Mouse (Mus musculus): ENCODE data around the gene Olfr401. TPM values are rescaled to one million over a fixed set of nuclear protein-coding genes. Genes with fewer than 3 reads are reported as not detected.

Olfr401 gene
- polyA plus RNA-seq, 1 experiment from 2014 or later, result not detected

Other genes with a start within 250 kb of the Olfr401 start
- not detected in 2 replicates for gene Olfr394, start 222.9 kb upstream of the Olfr401 start, polyA plus RNA-seq (2014; fragmentation: Nextera tagmentation; extraction: Ambion mirVana)
- gene Olfr395, start 204.4 kb upstream of the Olfr401 start, polyA plus RNA-seq (2014; fragmentation: Nextera tagmentation; extraction: Ambion mirVana), result not detected in 2 replicates
- not detected in 2 replicates for gene Olfr23, start 177.0 kb upstream of the Olfr401 start, polyA plus RNA-seq (2014; fragmentation: Nextera tagmentation; extraction: Ambion mirVana)
- not detected in 2 replicates for gene Olfr397, start 152.9 kb upstream of the Olfr401 start, polyA plus RNA-seq (2014; fragmentation: Nextera tagmentation; extraction: Ambion mirVana)
- not detected in 2 replicates for gene Olfr398, start 123.3 kb upstream of the Olfr401 start, polyA plus RNA-seq (2014; fragmentation: Nextera tagmentation; extraction: Ambion mirVana)
- gene Olfr139, start 57.2 kb upstream of the Olfr401 start, polyA plus RNA-seq (2014; fragmentation: Nextera tagmentation; extraction: Ambion mirVana), result not detected in 2 replicates
- gene Olfr399, start 57.1 kb upstream of the Olfr401 start, polyA plus RNA-seq (2014; fragmentation: Nextera tagmentation; extraction: Ambion mirVana), result not detected in 2 replicates
- gene Zfp616, start 43.8 kb upstream of the Olfr401 start, polyA plus RNA-seq (2014; fragmentation: Nextera tagmentation; extraction: Ambion mirVana), result not detected in 2 replicates
- not detected in 2 replicates for gene Olfr402, start 39.8 kb downstream of the Olfr401 start, polyA plus RNA-seq (2014; fragmentation: Nextera tagmentation; extraction: Ambion mirVana)
- gene Olfr403, start 72.5 kb downstream of the Olfr401 start, polyA plus RNA-seq (2014; fragmentation: Nextera tagmentation; extraction: Ambion mirVana), result not detected in 2 replicates
- not detected in 2 replicates for gene Olfr43, start 97.7 kb downstream of the Olfr401 start, polyA plus RNA-seq (2014; fragmentation: Nextera tagmentation; extraction: Ambion mirVana)
- not detected in 2 replicates for gene Olfr406, start 146.1 kb downstream of the Olfr401 start, polyA plus RNA-seq (2014; fragmentation: Nextera tagmentation; extraction: Ambion mirVana)
- not detected in 2 replicates for gene Olfr59, start 170.0 kb downstream of the Olfr401 start, polyA plus RNA-seq (2014; fragmentation: Nextera tagmentation; extraction: Ambion mirVana)
- gene Olfr410, start 224.3 kb downstream of the Olfr401 start, polyA plus RNA-seq (2014; fragmentation: Nextera tagmentation; extraction: Ambion mirVana), result not detected in 2 replicates
- not detected in 2 replicates for gene Olfr411, start 238.9 kb downstream of the Olfr401 start, polyA plus RNA-seq (2014; fragmentation: Nextera tagmentation; extraction: Ambion mirVana)
- not detected in 2 replicates for gene Olfr412, start 248.4 kb downstream of the Olfr401 start, polyA plus RNA-seq (2014; fragmentation: Nextera tagmentation; extraction: Ambion mirVana)

Data from forebrain, embryonic 11.5 days (tissue).